18 mouse cellular contexts compared by ENCODE assay signal in the genomic region with DNA sequence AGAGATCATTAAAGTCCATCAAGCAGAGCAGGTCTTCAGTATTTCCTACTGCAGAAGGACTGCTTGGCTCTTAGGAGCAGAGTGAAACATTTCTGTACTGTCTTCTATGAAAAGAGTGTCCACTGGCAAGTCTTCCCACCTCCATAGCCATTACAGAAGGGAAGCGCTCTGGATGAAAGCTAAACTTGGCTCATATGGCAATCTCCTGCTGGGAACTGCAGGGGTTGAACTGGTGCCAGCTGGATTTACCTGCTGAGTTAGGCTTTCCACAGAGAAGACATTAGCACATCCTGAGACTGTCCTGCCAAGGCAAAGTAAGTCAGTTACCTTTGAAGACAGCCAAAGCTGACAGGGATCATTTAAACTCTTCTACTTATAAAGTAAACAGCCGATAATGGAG. TPM values are rescaled to one million over a fixed set of nuclear protein-coding genes. Genes with fewer than 3 reads are reported as not detected.
DNase-seq lines count a peak whose midpoint lies in the region; ATAC-seq and TF ChIP-seq lines count a peak whose summit lies in the region.
"Had no signal": no experiment of that assay in that cellular context is flagged by ENCODE, and none has a peak within 500 bp of the region (broad histone marks: within the 10 kb centered on the region; RNA-seq: fewer than 3 reads in every experiment).

No protein-coding gene starts in this region.

- no peak overlapping the region for H3K27ac ChIP-seq in ES-E14 (ENCODE audit: insufficient read depth, low read depth, low read length, poor library complexity, severe bottlenecking)
- no peak overlapping the region for H3K27ac ChIP-seq in kidney, embryonic 15.5 days
- H3K27ac ChIP-seq: embryonic facial prominence, embryonic 13.5 days; macrophage; midbrain, embryonic 12.5 days had no signal

- no peak overlapping the region for H3K4me2 ChIP-seq in kidney, embryonic 15.5 days
- H3K4me2 ChIP-seq: embryonic facial prominence, embryonic 13.5 days; heart, embryonic 11.5 days; midbrain, embryonic 12.5 days had no signal

- DNase-seq in frontal cortex, postnatal 10 days (ENCODE audit: low spot score in 2 of 2): no peak
- DNase-seq in ES-E14 (ENCODE audit: low read depth, low spot score): peak; percentile 7
- DNase-seq in cerebellum, postnatal 10 days: peak; percentile 90 to 93
- DNase-seq in adrenal gland, postnatal 4 days (ENCODE audit: low spot score in 2 of 2): no peak
- no peak for DNase-seq in lung, postnatal 14 days
- DNase-seq: heart, postnatal 14 days; kidney, adult 9 months; layer of hippocampus, postnatal 36 days; lung, adult 2 months had no signal

- ATAC-seq in frontal cortex, adult (ENCODE audit: low TSS enrichment): peak; percentile 84
- peak; percentile 74 for ATAC-seq in cerebellum, adult (ENCODE audit: insufficient number of reproducible peaks, low FRiP score, low TSS enrichment)
- no peak for ATAC-seq in kidney, embryonic 15.5 days (replicated peaks; ENCODE audit: low FRiP score)

- 0 out of 2 replicates have a peak, but pooled peaks cover 3% of the 10 kb centered on the region for H3K27me3 ChIP-seq in kidney, embryonic 15.5 days
- H3K27me3 ChIP-seq: embryonic facial prominence, embryonic 13.5 days; midbrain, embryonic 12.5 days had no signal

- H3K4me3 ChIP-seq in ES-E14 (ENCODE audit: insufficient read depth in 1 of 2, low read depth in 1 of 2, low read length in 2 of 2, poor library complexity in 1 of 2, severe bottlenecking in 1 of 2): no peak overlapping the region
- no peak overlapping the region for H3K4me3 ChIP-seq in kidney, embryonic 15.5 days (replicated peaks)
- H3K4me3 ChIP-seq: embryonic facial prominence, embryonic 13.5 days; midbrain, embryonic 12.5 days had no signal

- no peak overlapping the region for H3K9ac ChIP-seq in ES-E14 (ENCODE audit: insufficient read depth, low read depth, low read length, poor library complexity, severe bottlenecking)
- H3K9ac ChIP-seq in kidney, embryonic 15.5 days: no peak overlapping the region
- H3K9ac ChIP-seq: embryonic facial prominence, embryonic 13.5 days; midbrain, embryonic 12.5 days had no signal

- no peaks in the 10 kb centered on the region for H3K4me1 ChIP-seq in ES-E14 (ENCODE audit: control insufficient read depth in 2 of 2, insufficient read depth in 2 of 2, low read length in 2 of 2, poor library complexity in 1 of 2)
- H3K4me1 ChIP-seq in kidney, embryonic 15.5 days: no peaks in the 10 kb centered on the region
- H3K4me1 ChIP-seq: embryonic facial prominence, embryonic 13.5 days had no signal

- no peaks in the 10 kb centered on the region for H3K9me3 ChIP-seq in ES-E14 (ENCODE audit: control insufficient read depth, insufficient read depth, low read depth, low read length)
- H3K9me3 ChIP-seq in kidney, embryonic 15.5 days (replicated peaks): no peaks in the 10 kb centered on the region
- H3K9me3 ChIP-seq: embryonic facial prominence, embryonic 13.5 days; midbrain, embryonic 12.5 days had no signal

- H3K36me3 ChIP-seq in ES-E14 (ENCODE audit: control insufficient read depth, insufficient read depth, low read length, poor library complexity, severe bottlenecking): no peaks in the 10 kb centered on the region
- no peaks in the 10 kb centered on the region for H3K36me3 ChIP-seq in kidney, embryonic 15.5 days
- H3K36me3 ChIP-seq: embryonic facial prominence, embryonic 13.5 days; midbrain, embryonic 12.5 days had no signal

- WGBS in kidney, embryonic 15.5 days: 69% methylated on average over 2 of the region's 2 CpGs

- in situ Hi-C loops in ES-E14 (cut with MboI; ENCODE audit: low sequenced_read_pairs in 2 of 2, unreplicated experiment in 2 of 2): no loop called here

TF ChIP-seq in ES-E14, 5 proteins besides CTCF, POLR2A, EP300 and RAD21:
- no peak for TF ChIP-seq ZNF384 (IDR thresholded peaks at IDR 0.05; ENCODE audit: low read depth, low read length)
- TF ChIP-seq HCFC1 (IDR thresholded peaks at IDR 0.05; ENCODE audit: borderline replicate concordance, insufficient read depth, low read length): no peak
- no peak for TF ChIP-seq MAFK (IDR thresholded peaks at IDR 0.05; ENCODE audit: insufficient read depth, low read depth, low read length)
- no peak for TF ChIP-seq ZC3H11A (IDR thresholded peaks at IDR 0.05; ENCODE audit: borderline replicate concordance, low read depth, low read length)
- TF ChIP-seq CHD2 (IDR thresholded peaks at IDR 0.05; ENCODE audit: low read depth, low read length): no peak

RNA-seq across cellular contexts. Expression of gene Epha5, which starts 8.8 kb away (rescaled TPM):
- 0.13 TPM in 1 of 2 replicates, not detected in the other for total RNA-seq in ES-E14 (2012; rRNA removed)
- total RNA-seq in adrenal gland, postnatal 4 days (2021): 1 to 10 TPM; 6.2 to 8.1 TPM
- 0.64 and 1.1 TPM in 2 replicates for polyA plus RNA-seq in kidney, embryonic 15.5 days (2015; fragmentation: Nextera tagmentation; extraction: Ambion mirVana)
- total RNA-seq: liver, adult 2 months had no signal
- polyA plus RNA-seq: gonadal fat pad, adult 2 months; liver, adult 2 months; macrophage had no signal

Comparison
In these comparisons a context has a peak if more than half of its experiments do, and no peak if none do; other contexts are left out.
1. DNase-seq: peak in ES-E14 (single experiment) and cerebellum, postnatal 10 days (2 of 2); none in frontal cortex, postnatal 10 days (0 of 2), adrenal gland, postnatal 4 days (0 of 2) and lung, postnatal 14 days (single experiment).